Mouse (Mus musculus) liver, embryonic 13.5 days (tissue): ENCODE data around the gene Gm21731. TPM values are rescaled to one million over a fixed set of nuclear protein-coding genes. Genes with fewer than 3 reads are reported as not detected.
"Not testable (repeated sequence)": the region's sequence is repeated elsewhere in the genome, so short reads cannot be mapped to it uniquely, and the experiment has no call there.

ENCODE experiments used
- ATAC-seq: fragments of 200-750 bp; cut with Nextera tagmentation; 2 replicates; pipeline ENCODE4 v1.8.0; 2017; ENCODE audit warnings: low read depth, mild to moderate bottlenecking, moderate number of reproducible peaks, moderate library complexity
- DNase-seq: peaks from one replicate; pipeline ENCODE4 v3.0.0; 2022
- H3K27ac ChIP-seq: fragments of 300-500 bp; sonication (generic); 2 replicates; pipeline ENCODE4 v1.5.1; 2015; ENCODE audit warnings: moderate library complexity, mild to moderate bottlenecking, inconsistent platforms
- H3K27me3 ChIP-seq: fragments of 300-500 bp; sonication (generic); 2 replicates; pipeline ENCODE4 v1.6.1; 2015; ENCODE audit warnings: mild to moderate bottlenecking, inconsistent platforms
- H3K36me3 ChIP-seq: fragments of 300-500 bp; sonication (generic); 2 replicates; pipeline ENCODE4 v1.6.1; 2015; ENCODE audit warnings: mild to moderate bottlenecking, inconsistent platforms
- H3K4me1 ChIP-seq: fragments of 300-500 bp; sonication (generic); replicated peaks from 2 replicates; pipeline ENCODE4 v1.6.1; 2015; ENCODE audit warnings: inconsistent platforms
- H3K4me2 ChIP-seq: fragments of 300-500 bp; sonication (generic); 2 replicates; pipeline ENCODE4 v1.6.1; 2015; ENCODE audit warnings: inconsistent platforms, mild to moderate bottlenecking, moderate library complexity
- H3K4me3 ChIP-seq: fragments of 300-500 bp; sonication (generic); replicated peaks from 2 replicates; pipeline ENCODE4 v1.5.1; 2015; ENCODE audit warnings: mild to moderate bottlenecking, inconsistent platforms
- H3K9ac ChIP-seq: fragments of 300-500 bp; sonication (generic); 2 replicates; pipeline ENCODE4 v1.6.1; 2015; ENCODE audit warnings: mild to moderate bottlenecking, inconsistent platforms
- H3K9me3 ChIP-seq: fragments of 300-500 bp; sonication (generic); replicated peaks from 2 replicates; pipeline ENCODE4 v1.6.1; 2016; ENCODE audit warnings: inconsistent platforms
- WGBS: fragments of 180-500 bp; shearing (Covaris S2); methylation state at CpG from one replicate; pipeline ENCODE4 v1.1.7; 2015; ENCODE audit not compliant: insufficient replicate concordance; 5-methylcytosine and 5-hydroxymethylcytosine counted together
- polyA plus RNA-seq: library from polyadenylated mRNA; unstranded; fragments of >200 nt; fragmentation: Nextera tagmentation; extraction: Ambion mirVana; gene quantifications from 2 replicates; pipeline ENCODE4 v1.2.1, GENCODE M21; 2015

Gene Gm21731
- polyA plus RNA-seq, 1 experiment from 2014 or later: not detected

- H3K4me2 ChIP-seq, H3K27me3 ChIP-seq, ATAC-seq, H3K27ac ChIP-seq, H3K9me3 ChIP-seq, H3K36me3 ChIP-seq, H3K4me3 ChIP-seq, H3K4me1 ChIP-seq, H3K9ac ChIP-seq, DNase-seq: not testable (repeated sequence)
- WGBS: 60% methylated on average over 2 of the region's 2 CpGs
Measured at GRCm38 (mm10) chr13:120262870-120263269, 24.0 kb downstream of the Gm21731 start, which contains the start of gene AF067061. AF067061 (plus strand) TSS chr13:120263114.

GRCm38 (mm10) chr13:120277837-120278236, 38.9 kb downstream of the Gm21731 start:
- DNase-seq, H3K4me2 ChIP-seq, H3K27me3 ChIP-seq, H3K4me3 ChIP-seq, H3K36me3 ChIP-seq, ATAC-seq, H3K9ac ChIP-seq, H3K9me3 ChIP-seq, H3K4me1 ChIP-seq, H3K27ac ChIP-seq: not testable (repeated sequence)
- WGBS: 16% methylated on average over 2 of the region's 2 CpGs

GRCm38 (mm10) chr13:120278784-120279183, 39.9 kb downstream of the Gm21731 start:
- WGBS: 73% methylated on average over 9 of the region's 9 CpGs
- H3K9ac ChIP-seq: no peak overlapping the region
- no peak for ATAC-seq
- no peak overlapping the region for H3K4me3 ChIP-seq
- no peak for DNase-seq
- no peak overlapping the region for H3K4me2 ChIP-seq
- H3K27ac ChIP-seq: no peak overlapping the region
- no peaks in the 10 kb centered on the region for H3K36me3 ChIP-seq
- H3K4me1 ChIP-seq: no peaks in the 10 kb centered on the region
- H3K9me3 ChIP-seq: no peaks in the 10 kb centered on the region
- H3K27me3 ChIP-seq: no peaks in the 10 kb centered on the region

Other genes starting within 250 kb of the Gm21731 start
- gene Gm36079, start 212.1 kb upstream of the Gm21731 start, polyA plus RNA-seq: not detected in 2 replicates
- gene Gm21188, start 186.9 kb upstream of the Gm21731 start, polyA plus RNA-seq: 0.14 and 0.15 TPM in 2 replicates
- gene Gm20767, start 98.9 kb upstream of the Gm21731 start, polyA plus RNA-seq: not detected in 2 replicates
- gene Gm21818, start 66.7 kb upstream of the Gm21731 start, polyA plus RNA-seq: not detected in 2 replicates
- not detected in 2 replicates for gene Gm21762, start 23.2 kb upstream of the Gm21731 start, polyA plus RNA-seq
- not detected in 2 replicates for gene AF067061, start 24.0 kb downstream of the Gm21731 start, polyA plus RNA-seq
- gene BC147527, start 61.3 kb downstream of the Gm21731 start, polyA plus RNA-seq: 0.51 and 0.56 TPM in 2 replicates
- not detected in 2 replicates for gene Tcstv3, start 77.8 kb downstream of the Gm21731 start, polyA plus RNA-seq